Mouse (Mus musculus) neural tube, embryonic 14.5 days (tissue): Measurements from ENCODE around the gene Jam2. TPM values are rescaled to one million over a fixed set of nuclear protein-coding genes. Genes with fewer than 3 reads are reported as not detected.

Source experiments
- ATAC-seq: fragments of 200-750 bp; cut with Nextera tagmentation; 2 replicates; pipeline ENCODE4 v1.8.0; 2017; ENCODE audit warnings: low read depth, mild to moderate bottlenecking, moderate TSS enrichment, moderate library complexity
- H3K27ac ChIP-seq: fragments of 300-500 bp; sonication (generic); 2 replicates; pipeline ENCODE4 v1.5.1; 2014; ENCODE audit warnings: low read depth, mild to moderate bottlenecking, control low read depth, low read length, moderate library complexity, mixed read lengths
- H3K27me3 ChIP-seq: fragments of 300-500 bp; sonication (generic); 2 replicates; pipeline ENCODE4 v1.6.1; 2014; ENCODE audit warnings: low read length; ENCODE audit not compliant: control insufficient read depth, insufficient read depth
- H3K36me3 ChIP-seq: fragments of 300-500 bp; sonication (generic); 2 replicates; pipeline ENCODE4 v1.6.1; 2014; ENCODE audit warnings: low read length, mixed read lengths; ENCODE audit not compliant: control insufficient read depth, insufficient read depth
- H3K4me1 ChIP-seq: fragments of 300-500 bp; sonication (generic); 2 replicates; pipeline ENCODE4 v1.6.1; 2014; ENCODE audit warnings: low read length; ENCODE audit not compliant: control insufficient read depth, insufficient read depth
- H3K4me2 ChIP-seq: fragments of 300-500 bp; sonication (generic); 2 replicates; pipeline ENCODE4 v1.6.1; 2014; ENCODE audit warnings: mild to moderate bottlenecking, low read depth, low read length, control low read depth
- H3K4me3 ChIP-seq: fragments of 300-500 bp; sonication (generic); 2 replicates; pipeline ENCODE4 v1.5.1; 2014; ENCODE audit warnings: low read depth, low read length, control low read depth, mixed read lengths
- H3K9ac ChIP-seq: fragments of 300-500 bp; sonication (generic); replicated peaks from 2 replicates; pipeline ENCODE4 v1.6.1; 2014; ENCODE audit warnings: low read depth, mild to moderate bottlenecking, control low read depth, low read length, mixed read lengths
- H3K9me3 ChIP-seq: fragments of 300-500 bp; sonication (generic); 2 replicates; pipeline ENCODE4 v1.6.1; 2016; ENCODE audit warnings: low read length; ENCODE audit not compliant: control insufficient read depth
- WGBS: fragments of 180-500 bp; shearing (Covaris S2); extraction: QIAGEN DNeasy Blood & Tissue Kit; methylation state at CpG from one replicate; pipeline ENCODE4 v1.1.7; 2014; 5-methylcytosine and 5-hydroxymethylcytosine counted together
- polyA plus RNA-seq: library from polyadenylated mRNA; unstranded; fragments of >200 nt; fragmentation: Nextera tagmentation; extraction: Ambion mirVana; gene quantifications from 2 replicates; pipeline ENCODE4 v1.2.1, GENCODE M21; 2014

The Jam2 gene
- polyA plus RNA-seq, 1 experiment from 2014 or later: 33.3 TPM

- no peak overlapping the region for H3K27ac ChIP-seq
- no peak for ATAC-seq
- H3K4me1 ChIP-seq: no peaks in the 10 kb centered on the region
- H3K36me3 ChIP-seq: peaks cover 9% of the 10 kb centered on the region; the same call in 1 of the 2 replicates
- H3K4me3 ChIP-seq: no peak overlapping the region
- no peaks in the 10 kb centered on the region for H3K27me3 ChIP-seq
- 94% methylated on average over 8 of the region's 8 CpGs for WGBS
- no peak overlapping the region for H3K9ac ChIP-seq
- no peaks in the 10 kb centered on the region for H3K9me3 ChIP-seq
- no peak overlapping the region for H3K4me2 ChIP-seq
These were observed 90.7 kb downstream of the Jam2 start for GRCm38 (mm10) chr16:84864656-84865055.

DNA sequence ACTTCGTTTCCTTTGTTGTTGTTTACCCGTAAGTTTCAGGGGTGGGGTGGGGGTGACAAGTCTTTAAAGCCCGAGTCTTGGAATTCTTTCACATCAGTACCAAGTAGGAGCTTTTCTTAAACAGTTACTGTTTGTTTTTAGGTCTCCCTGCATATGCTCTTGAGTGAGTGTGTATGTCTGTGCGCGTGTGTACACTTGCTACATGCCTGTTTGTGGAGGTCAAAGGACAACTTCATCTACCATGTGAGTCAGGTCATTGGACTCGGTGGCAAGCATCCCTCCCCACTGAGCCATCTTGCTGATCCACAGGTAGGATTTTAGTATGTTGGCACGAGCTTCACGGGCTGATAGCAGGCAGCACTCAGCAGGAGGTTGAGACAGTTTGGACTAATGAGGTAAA lies 99.9 kb downstream of the Jam2 start:
- Histone ChIP-seq H3K36me3 (no peaks in the 10 kb centered on the region), H3K4me3 (no peak overlapping the region), H3K4me1 (0 out of 2 replicates have a peak, but pooled peaks cover 7% of the 10 kb centered on the region), H3K27me3 (no peaks in the 10 kb centered on the region), H3K27ac (no peak overlapping the region), H3K9ac (no peak overlapping the region), H3K9me3 (no peaks in the 10 kb centered on the region), H3K4me2 (no peak overlapping the region)
- ATAC-seq: no peak
- WGBS: 83% methylated on average over 8 of the region's 8 CpGs

DNA sequence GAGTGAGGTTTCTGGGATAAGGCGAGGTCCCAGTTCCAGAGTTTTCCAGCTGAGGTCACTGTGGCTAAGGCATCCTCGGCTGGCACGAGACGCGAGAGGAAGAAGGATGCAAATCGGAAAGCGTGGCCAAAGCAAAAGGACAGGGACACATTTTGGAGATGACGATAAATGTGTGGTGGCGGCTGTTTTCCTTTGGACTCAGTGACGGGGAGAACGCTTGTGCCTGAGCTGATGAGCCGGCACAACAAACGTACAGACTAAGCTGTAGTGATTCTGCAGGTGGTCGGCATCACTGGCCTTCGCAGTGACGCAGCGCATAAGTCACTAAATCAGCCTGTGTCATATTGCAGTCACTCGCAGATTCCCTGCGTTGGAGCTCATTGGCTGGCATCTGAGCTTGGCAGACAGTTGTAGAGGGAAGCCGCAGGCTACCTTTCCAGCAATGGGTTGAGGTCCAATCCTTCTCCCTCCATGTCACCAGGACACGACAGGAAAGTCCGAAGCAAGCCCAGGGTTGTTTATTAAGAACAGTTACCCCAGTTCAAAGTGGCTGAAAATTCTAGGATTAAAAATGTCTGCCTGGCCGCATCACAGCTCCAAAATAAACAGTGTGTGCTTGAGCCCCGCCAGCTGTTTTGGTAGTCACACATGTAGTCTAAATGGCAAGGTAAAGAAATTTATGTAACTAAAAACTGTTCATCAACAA lies 101.2 kb downstream of the Jam2 start:
- no peak overlapping the region for H3K27ac ChIP-seq
- H3K36me3 ChIP-seq: no peaks in the 10 kb centered on the region
- no peak overlapping the region for H3K9ac ChIP-seq
- WGBS: 82% methylated on average over 24 of the region's 24 CpGs
- no peak overlapping the region for H3K4me3 ChIP-seq
- no peak overlapping the region for H3K4me2 ChIP-seq
- ATAC-seq: no peak
- H3K4me1 ChIP-seq: 0 out of 2 replicates have a peak, but pooled peaks cover 7% of the 10 kb centered on the region
- H3K9me3 ChIP-seq: no peaks in the 10 kb centered on the region
- no peaks in the 10 kb centered on the region for H3K27me3 ChIP-seq

Other genes starting within 250 kb of the Jam2 start
- 39.0 and 40.2 TPM in 2 replicates for gene Mrpl39, start 38.4 kb upstream of the Jam2 start, polyA plus RNA-seq
- 20.5 and 23.6 TPM in 2 replicates for gene Gabpa, start 60.8 kb downstream of the Jam2 start, polyA plus RNA-seq
- gene Atp5j, start 61.5 kb downstream of the Jam2 start, polyA plus RNA-seq: 749 and 863 TPM in 2 replicates